13 mouse cellular contexts compared by ENCODE assay signal in genomic region chr2:18957459-18957858, GRCm38 (mm10). TPM values are rescaled to one million over a fixed set of nuclear protein-coding genes. Genes with fewer than 3 reads are reported as not detected.
A peak's percentile ranks its signal among the peaks of the same experiment; 100 is the strongest.
DNase-seq lines count a peak whose midpoint lies in the region; ATAC-seq and TF ChIP-seq lines count a peak whose summit lies in the region.
"Had no signal": no experiment of that assay in that cellular context is flagged by ENCODE, and none has a peak within 500 bp of the region (broad histone marks: within the 10 kb centered on the region; RNA-seq: fewer than 3 reads in every experiment).

No protein-coding gene starts in this region.

- WGBS in kidney, embryonic 16.5 days = 93% methylated on average over 7 of the region's 7 CpGs
- WGBS in liver, embryonic 15.5 days (ENCODE audit: insufficient replicate concordance) = 54% methylated on average over 7 of the region's 7 CpGs
- 96% methylated on average over 7 of the region's 7 CpGs for whole genome bisulfite sequencing in hindbrain, embryonic 10.5 days

- no peak for TF ChIP-seq RAD21 in CH12.LX (IDR thresholded peaks at IDR 0.05; ENCODE audit: low read depth, low read length)

- no peak overlapping the region for H3K9ac ChIP-seq in kidney, embryonic 16.5 days (replicated peaks; ENCODE audit: low read length)
- peak overlapping the region; percentile 29; the same call in 1 of the 2 replicates for H3K9ac ChIP-seq in CH12.LX (ENCODE audit: insufficient read depth, low read depth)
- H3K9ac ChIP-seq in liver, embryonic 15.5 days = no peak overlapping the region
- H3K9ac ChIP-seq: lung, embryonic 15.5 days had no signal

- H3K9me3 ChIP-seq in kidney, embryonic 16.5 days (ENCODE audit: low read length) = no peaks in the 10 kb centered on the region
- no peaks in the 10 kb centered on the region for H3K9me3 ChIP-seq in CH12.LX (replicated peaks; ENCODE audit: low read length)
- H3K9me3 ChIP-seq in liver, embryonic 15.5 days (replicated peaks) = no peaks in the 10 kb centered on the region
- no peaks in the 10 kb centered on the region for H3K9me3 ChIP-seq in hindbrain, embryonic 10.5 days
- H3K9me3 ChIP-seq: lung, embryonic 15.5 days had no signal

- H3K4me1 ChIP-seq in kidney, embryonic 16.5 days (ENCODE audit: insufficient read depth, low read length) = peaks cover 43% of the 10 kb centered on the region
- H3K4me1 ChIP-seq in CH12.LX (ENCODE audit: control insufficient read depth in 1 of 2, insufficient read depth in 2 of 2) = peaks cover 22 to 97% of the 10 kb centered on the region in 2 experiments
- peaks cover 81% of the 10 kb centered on the region for H3K4me1 ChIP-seq in liver, embryonic 15.5 days (replicated peaks)
- peaks cover 28% of the 10 kb centered on the region for H3K4me1 ChIP-seq in hindbrain, embryonic 10.5 days (replicated peaks)

- no peak for TF ChIP-seq CTCF in CH12.LX (conservative IDR thresholded peaks at IDR 0.05 in 1 of 2, IDR thresholded peaks at IDR 0.05 in 1 of 2; ENCODE audit: low read depth in 2 of 2, low read length in 2 of 2)

- 0 out of 2 replicates have a peak overlapping the region, but pooled peaks have one; percentile 26 for H3K27ac ChIP-seq in kidney, embryonic 16.5 days (ENCODE audit: low read length)
- no peak overlapping the region; the same call in 1 of the 2 replicates for H3K27ac ChIP-seq in CH12.LX (ENCODE audit: insufficient read depth, low read depth)
- no peak overlapping the region; the same call in 1 of the 2 replicates for H3K27ac ChIP-seq in liver, embryonic 15.5 days (replicated peaks)
- H3K27ac ChIP-seq in hindbrain, embryonic 10.5 days = no peak overlapping the region
- H3K27ac ChIP-seq: lung, embryonic 15.5 days had no signal

- TF ChIP-seq EP300 in CH12.LX (IDR thresholded peaks at IDR 0.05; ENCODE audit: low read length) = no peak

- in situ Hi-C loops in CH12.LX (cut with MboI; ENCODE audit: low pct_ligation_motif_present, low pct_unique_long_range_greater_than_20kb, low sequenced_read_pairs) = no loop called here

- H3K4me3 ChIP-seq in kidney, embryonic 16.5 days (ENCODE audit: low read length) = no peak overlapping the region
- no peak overlapping the region for H3K4me3 ChIP-seq in CH12.LX (replicated peaks in 1 of 3; ENCODE audit: low read depth in 2 of 3, low read length in 2 of 3, poor library complexity in 1 of 3)
- no peak overlapping the region for H3K4me3 ChIP-seq in liver, embryonic 15.5 days (replicated peaks)
- H3K4me3 ChIP-seq in hindbrain, embryonic 10.5 days = no peak overlapping the region
- H3K4me3 ChIP-seq: lung, embryonic 15.5 days; myocyte had no signal

- DNase-seq in kidney, postnatal 4 days = no peak
- DNase-seq in CH12.LX (ENCODE audit: extremely low read depth) = peak; percentile 45
- DNase-seq in thymus, postnatal 25 days = peak; percentile 58
- DNase-seq in retina, postnatal 1 day = no peak
- no peak for DNase-seq in hindbrain, embryonic 10.5 days (ENCODE audit: low spot score)
- DNase-seq: cerebellum, adult 11-12 months; gastrocnemius, postnatal 10 days had no signal

- H3K79me2 ChIP-seq in CH12.LX (replicated peaks; ENCODE audit: control insufficient read depth, extremely low read depth, insufficient read depth, poor library complexity, severe bottlenecking) = no peaks in the 10 kb centered on the region

- dilution Hi-C loops in CH12.LX (cut with MboI; ENCODE audit: extremely low pct_ligation_motif_present, extremely low pct_unique_long_range_greater_than_20kb, low sequenced_read_pairs) = no loop called here

- TF ChIP-seq POLR2A in CH12.LX (IDR thresholded peaks at IDR 0.05; ENCODE audit: low read depth, low read length) = no peak

- ATAC-seq in kidney, embryonic 16.5 days (ENCODE audit: low FRiP score, low TSS enrichment) = no peak
- ATAC-seq in liver, embryonic 15.5 days (ENCODE audit: insufficient read depth) = no peak
- ATAC-seq: forebrain, embryonic 14.5 days; hindbrain, embryonic 16.5 days had no signal

- H3K27me3 ChIP-seq in kidney, embryonic 16.5 days (ENCODE audit: insufficient read depth, low read length) = no peaks in the 10 kb centered on the region
- H3K27me3 ChIP-seq in CH12.LX (replicated peaks) = no peaks in the 10 kb centered on the region
- no peaks in the 10 kb centered on the region for H3K27me3 ChIP-seq in liver, embryonic 15.5 days
- no peaks in the 10 kb centered on the region for H3K27me3 ChIP-seq in hindbrain, embryonic 10.5 days (ENCODE audit: insufficient read depth, poor library complexity, severe bottlenecking)
- H3K27me3 ChIP-seq: lung, embryonic 15.5 days had no signal

- H3K36me3 ChIP-seq in kidney, embryonic 16.5 days (ENCODE audit: insufficient read depth, low read length) = no peaks in the 10 kb centered on the region
- peaks cover 0 to 5% of the 10 kb centered on the region in 2 experiments for H3K36me3 ChIP-seq in CH12.LX (replicated peaks in 1 of 2; ENCODE audit: control insufficient read depth in 1 of 2, insufficient read depth in 1 of 2, low read length in 1 of 2)
- H3K36me3 ChIP-seq in liver, embryonic 15.5 days (replicated peaks) = no peaks in the 10 kb centered on the region
- no peaks in the 10 kb centered on the region for H3K36me3 ChIP-seq in hindbrain, embryonic 10.5 days
- H3K36me3 ChIP-seq: lung, embryonic 15.5 days had no signal

- no peak overlapping the region for H3K4me2 ChIP-seq in kidney, embryonic 16.5 days (replicated peaks; ENCODE audit: low read depth, low read length)
- peak overlapping the region; percentile 57; the same call in 1 of the 2 replicates for H3K4me2 ChIP-seq in CH12.LX (ENCODE audit: insufficient read depth, low read depth, poor library complexity, severe bottlenecking)
- H3K4me2 ChIP-seq in liver, embryonic 15.5 days = peak overlapping the region; percentile 11; the same call in 1 of the 2 replicates
- H3K4me2 ChIP-seq: lung, embryonic 15.5 days had no signal

TF ChIP-seq in CH12.LX, 34 proteins besides CTCF, POLR2A, EP300 and RAD21:
- no peak for TF ChIP-seq JUND (conservative IDR thresholded peaks at IDR 0.05; ENCODE audit: low read depth, low read length)
- TF ChIP-seq MEF2A (IDR thresholded peaks at IDR 0.05; ENCODE audit: borderline replicate concordance, low read depth, low read length) = no peak
- no peak for TF ChIP-seq E2F4 (IDR thresholded peaks at IDR 0.05; ENCODE audit: insufficient replicate concordance, low read depth, low read length)
- TF ChIP-seq ZNF384 (IDR thresholded peaks at IDR 0.05; ENCODE audit: low read depth, low read length) = no peak
- peak; percentile 50 for TF ChIP-seq BHLHE40 (IDR thresholded peaks at IDR 0.05; ENCODE audit: low read depth, low read length)
- TF ChIP-seq GABPA (IDR thresholded peaks at IDR 0.05; ENCODE audit: insufficient replicate concordance, low read depth, low read length) = no peak
- TF ChIP-seq CHD2 (IDR thresholded peaks at IDR 0.05; ENCODE audit: low read length) = no peak
- no peak for TF ChIP-seq MAX (IDR thresholded peaks at IDR 0.05; ENCODE audit: low read length)
- TF ChIP-seq IRF4 (IDR thresholded peaks at IDR 0.05; ENCODE audit: low read depth, low read length) = no peak
- no peak for TF ChIP-seq USF2 (conservative IDR thresholded peaks at IDR 0.05; ENCODE audit: low read depth, low read length)
- TF ChIP-seq SMC3 (IDR thresholded peaks at IDR 0.05; ENCODE audit: low read depth, low read length) = no peak
- 0 out of 2 replicates have a peak, but pooled peaks have one; percentile 4 for TF ChIP-seq MXI1 (IDR thresholded peaks at IDR 0.05; ENCODE audit: low read depth, low read length)
- TF ChIP-seq PAX5 (IDR thresholded peaks at IDR 0.05; ENCODE audit: low read length) = no peak
- TF ChIP-seq ETS1 (conservative IDR thresholded peaks at IDR 0.05; ENCODE audit: low read depth, low read length) = peak; percentile 30; the same call in 1 of the 2 replicates

RNA-seq across cellular contexts. Expression of gene Pip4k2a, which starts 40.5 kb away (rescaled TPM):
- polyA plus RNA-seq in kidney, embryonic 16.5 days (2015; fragmentation: Nextera tagmentation; extraction: Ambion mirVana) = 13.0 TPM in 2 replicates
- 6.6 and 6.8 TPM in 2 replicates for total RNA-seq in CH12.LX (2012; rRNA removed)
- total RNA-seq in CH12.LX (2014; rRNA removed) = 17.9 and 20.8 TPM in 2 replicates
- 52.9 and 84.7 TPM in 2 replicates for polyA plus RNA-seq in CH12.LX (2012; ENCODE audit: insufficient read length, low read depth)
- 16.9 and 17.8 TPM in 2 replicates for polyA plus RNA-seq in liver, embryonic 15.5 days (2015; fragmentation: Nextera tagmentation; extraction: Ambion mirVana)
- polyA plus RNA-seq in hindbrain, embryonic 10.5 days (2016; fragmentation: Nextera tagmentation; extraction: Ambion mirVana) = 7.7 and 9.0 TPM in 2 replicates

RNA-seq across cellular contexts. Expression of gene 4930426L09Rik, which starts 40.7 kb away (rescaled TPM):
- 0.17 and 0.42 TPM in 2 replicates for polyA plus RNA-seq in kidney, embryonic 16.5 days (2015; fragmentation: Nextera tagmentation; extraction: Ambion mirVana)
- total RNA-seq in CH12.LX (2012; rRNA removed) = 0.25 and 0.30 TPM in 2 replicates
- 0.22 and 0.26 TPM in 2 replicates for total RNA-seq in CH12.LX (2014; rRNA removed)
- polyA plus RNA-seq in CH12.LX (2012; ENCODE audit: insufficient read length, low read depth) = 0.16 and 0.31 TPM in 2 replicates
- polyA plus RNA-seq in liver, embryonic 15.5 days (2015; fragmentation: Nextera tagmentation; extraction: Ambion mirVana) = 0.15 and 0.17 TPM in 2 replicates
- polyA plus RNA-seq in hindbrain, embryonic 10.5 days (2016; fragmentation: Nextera tagmentation; extraction: Ambion mirVana) = 0.17 and 0.55 TPM in 2 replicates

Comparison
In these comparisons a context has a peak if more than half of its experiments do, and no peak if none do; other contexts are left out.
1. DNase-seq: peak in CH12.LX (single experiment) and thymus, postnatal 25 days (single experiment); none in kidney, postnatal 4 days (0 of 2), retina, postnatal 1 day (single experiment) and hindbrain, embryonic 10.5 days (single experiment).